Mouse (Mus musculus): Measurements from ENCODE around the gene Gm973. TPM values are rescaled to one million over a fixed set of nuclear protein-coding genes. Genes with fewer than 3 reads are reported as not detected.
A peak's percentile ranks its signal among the peaks of the same experiment; 100 is the strongest.

Gm973 gene
- polyA plus RNA-seq, 1 experiment from 2014 or later, result 0.72 TPM

DNA sequence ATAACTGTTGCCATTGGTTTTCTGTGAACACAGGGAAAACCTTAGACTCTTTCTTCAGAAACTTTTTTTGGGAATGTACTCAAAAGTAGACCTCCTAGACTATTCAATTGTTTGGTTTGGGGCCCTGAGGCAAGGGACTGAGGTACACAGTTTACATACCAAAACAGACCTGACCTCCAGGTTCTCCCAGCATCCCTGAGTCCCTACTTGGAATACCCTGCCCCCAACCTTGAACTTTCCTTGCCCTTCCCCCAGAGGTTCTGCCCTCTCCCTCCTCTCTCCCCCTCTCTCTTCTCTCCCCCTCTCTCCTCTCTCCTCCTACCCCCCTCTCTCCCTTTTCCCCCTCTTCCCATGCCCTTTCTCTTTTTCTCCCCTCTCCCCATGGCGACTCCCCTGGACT lies 6.4 kb downstream of the Gm973 start:
- Histone ChIP-seq H3K9me3 (ENCODE audit: control insufficient read depth) (0 out of 2 replicates have a peak, but pooled peaks cover 4% of the 10 kb centered on the region), H3K4me3 (ENCODE audit: low read depth, low read length) (no peak overlapping the region), H3K9ac (ENCODE audit: low read depth, low read length) (no peak overlapping the region), H3K4me1 (replicated peaks; ENCODE audit: control insufficient read depth, insufficient read depth, low read length) (peaks cover 9% of the 10 kb centered on the region), H3K27ac (ENCODE audit: low read depth, low read length) (no peak overlapping the region), H3K36me3 (ENCODE audit: control insufficient read depth, insufficient read depth) (no peaks in the 10 kb centered on the region; the same call in 1 of the 2 replicates), H3K27me3 (replicated peaks; ENCODE audit: control insufficient read depth, insufficient read depth, low read length) (no peaks in the 10 kb centered on the region), H3K4me2 (replicated peaks; ENCODE audit: low read depth) (no peak overlapping the region)
- no peak for TF ChIP-seq CTCF (IDR thresholded peaks at IDR 0.05; ENCODE audit: low read depth)
- 71% methylated on average over 1 of the region's 1 CpGs for WGBS
- no peak for ATAC-seq

DNA sequence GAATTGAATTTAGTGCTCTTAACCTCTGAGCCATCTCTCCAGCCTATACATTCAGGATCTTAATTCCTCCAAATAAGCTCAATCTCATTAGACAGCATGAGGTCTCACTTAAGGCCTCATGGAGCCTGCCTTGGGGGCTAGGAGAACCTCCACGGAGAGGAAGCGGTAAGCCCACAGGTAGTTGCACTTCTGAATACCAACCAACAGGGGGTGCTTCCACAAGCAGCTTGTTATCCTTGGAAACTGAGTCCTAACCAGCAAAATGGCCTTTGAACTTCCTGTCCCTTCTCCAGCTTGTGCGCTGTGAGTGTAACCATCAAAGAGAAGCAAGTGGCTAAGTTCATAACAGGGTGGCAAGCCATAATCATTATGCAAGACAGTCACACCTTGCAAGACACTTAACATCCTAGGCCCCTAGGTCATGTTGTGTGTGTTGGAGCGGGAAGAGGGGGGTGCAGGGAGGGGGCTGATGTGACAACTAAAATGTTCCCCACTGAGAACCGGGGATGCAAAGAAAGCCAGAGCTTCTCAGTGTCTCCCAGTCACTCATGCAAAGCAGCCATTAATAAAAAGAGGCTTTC lies 7.4 kb downstream of the Gm973 start:
- TF ChIP-seq CTCF (IDR thresholded peaks at IDR 0.05; ENCODE audit: low read depth), result peak; percentile 58
- no peaks in the 10 kb centered on the region for H3K27me3 ChIP-seq (replicated peaks; ENCODE audit: control insufficient read depth, insufficient read depth, low read length)
- peaks cover 9% of the 10 kb centered on the region for H3K4me1 ChIP-seq (replicated peaks; ENCODE audit: control insufficient read depth, insufficient read depth, low read length)
- 70% methylated on average over 5 of the region's 5 CpGs for WGBS
- no peak for ATAC-seq
- no peak overlapping the region for H3K4me2 ChIP-seq (replicated peaks; ENCODE audit: low read depth)
- no peaks in the 10 kb centered on the region; the same call in 1 of the 2 replicates for H3K36me3 ChIP-seq (ENCODE audit: control insufficient read depth, insufficient read depth)
- H3K4me3 ChIP-seq (ENCODE audit: low read depth, low read length), result no peak overlapping the region
- no peak overlapping the region for H3K27ac ChIP-seq (ENCODE audit: low read depth, low read length)
- H3K9me3 ChIP-seq (ENCODE audit: control insufficient read depth), result 0 out of 2 replicates have a peak, but pooled peaks cover 4% of the 10 kb centered on the region
- H3K9ac ChIP-seq (ENCODE audit: low read depth, low read length), result no peak overlapping the region

DNA sequence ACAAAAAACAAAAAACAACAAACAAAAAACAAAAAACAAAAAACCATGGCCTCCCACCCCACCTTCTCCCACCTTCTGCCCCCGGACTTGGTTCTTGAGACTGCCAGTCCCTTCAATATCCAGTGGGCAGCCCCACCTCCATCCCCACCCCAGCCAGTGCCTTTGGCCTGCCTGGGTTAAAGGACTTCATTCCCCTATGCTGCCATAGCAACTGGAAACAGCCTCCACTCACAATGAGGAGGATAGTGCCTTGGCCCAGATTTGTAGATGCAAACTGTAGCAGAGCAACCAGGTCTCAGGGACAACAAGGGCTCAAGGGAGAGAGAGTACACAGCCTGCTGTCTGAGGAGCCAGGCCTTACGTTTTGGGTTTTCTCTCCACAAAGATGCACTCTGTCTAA lies 8.0 kb downstream of the Gm973 start:
- Histone ChIP-seq H3K4me3 (ENCODE audit: low read depth, low read length) (no peak overlapping the region), H3K36me3 (ENCODE audit: control insufficient read depth, insufficient read depth) (no peaks in the 10 kb centered on the region; the same call in 1 of the 2 replicates), H3K27ac (ENCODE audit: low read depth, low read length) (no peak overlapping the region), H3K4me2 (replicated peaks; ENCODE audit: low read depth) (no peak overlapping the region), H3K4me1 (replicated peaks; ENCODE audit: control insufficient read depth, insufficient read depth, low read length) (peaks cover 9% of the 10 kb centered on the region), H3K9me3 (ENCODE audit: control insufficient read depth) (0 out of 2 replicates have a peak, but pooled peaks cover 4% of the 10 kb centered on the region), H3K27me3 (replicated peaks; ENCODE audit: control insufficient read depth, insufficient read depth, low read length) (no peaks in the 10 kb centered on the region), H3K9ac (ENCODE audit: low read depth, low read length) (no peak overlapping the region)
- WGBS, result 83% methylated on average over 2 of the region's 2 CpGs
- no peak for TF ChIP-seq CTCF (IDR thresholded peaks at IDR 0.05; ENCODE audit: low read depth)
- ATAC-seq, result no peak

DNA sequence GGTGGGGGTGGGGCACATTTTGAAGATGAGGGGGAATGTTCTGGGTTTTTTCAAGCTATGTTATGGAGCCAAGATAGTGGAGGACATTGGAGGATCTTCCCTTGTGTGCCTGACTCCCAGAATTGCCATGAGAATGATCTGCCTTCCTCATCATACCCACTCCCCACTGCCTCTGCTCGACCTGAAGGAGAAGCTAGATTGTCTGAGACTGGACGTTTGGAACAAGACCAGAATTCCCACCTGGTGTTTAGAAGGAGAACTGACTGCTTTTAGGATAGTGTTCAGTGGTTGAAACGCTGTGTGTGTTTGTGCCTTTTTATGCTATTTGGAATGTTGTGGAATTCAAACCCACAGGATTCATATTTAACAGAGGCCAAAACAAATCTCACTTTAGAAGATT lies 8.7 kb downstream of the Gm973 start:
- TF ChIP-seq CTCF (IDR thresholded peaks at IDR 0.05; ENCODE audit: low read depth), result peak; percentile 22; the same call in 1 of the 2 replicates
- ATAC-seq, result no peak
- no peaks in the 10 kb centered on the region; the same call in 1 of the 2 replicates for H3K36me3 ChIP-seq (ENCODE audit: control insufficient read depth, insufficient read depth)
- H3K4me2 ChIP-seq (replicated peaks; ENCODE audit: low read depth), result no peak overlapping the region
- WGBS, result 68% methylated on average over 3 of the region's 3 CpGs
- H3K9ac ChIP-seq (ENCODE audit: low read depth, low read length), result no peak overlapping the region
- peaks cover 9% of the 10 kb centered on the region for H3K4me1 ChIP-seq (replicated peaks; ENCODE audit: control insufficient read depth, insufficient read depth, low read length)
- H3K27me3 ChIP-seq (replicated peaks; ENCODE audit: control insufficient read depth, insufficient read depth, low read length), result no peaks in the 10 kb centered on the region
- no peak overlapping the region for H3K4me3 ChIP-seq (ENCODE audit: low read depth, low read length)
- no peak overlapping the region for H3K27ac ChIP-seq (ENCODE audit: low read depth, low read length)
- 0 out of 2 replicates have a peak, but pooled peaks cover 4% of the 10 kb centered on the region for H3K9me3 ChIP-seq (ENCODE audit: control insufficient read depth)

DNA sequence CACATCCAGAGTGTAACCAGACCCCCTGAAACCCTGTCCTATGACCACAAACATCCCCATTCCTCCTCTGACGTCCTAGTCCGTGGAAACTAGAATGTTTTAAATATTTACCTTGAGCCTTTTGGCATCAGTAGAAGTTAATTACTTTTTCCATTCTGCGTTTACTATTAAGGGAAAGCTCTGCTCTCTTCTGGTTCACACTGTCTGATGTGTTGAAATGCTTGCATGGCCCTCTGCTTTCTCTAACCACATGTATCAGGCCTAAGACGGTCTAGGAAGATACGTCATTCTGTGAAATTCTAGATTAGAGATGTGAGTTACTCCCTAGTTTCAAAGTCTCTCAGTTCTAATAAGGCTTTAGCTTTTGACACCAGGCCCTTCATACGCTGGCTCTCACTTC lies 11.2 kb downstream of the Gm973 start:
- Histone ChIP-seq H3K9me3 (ENCODE audit: control insufficient read depth) (0 out of 2 replicates have a peak, but pooled peaks cover 4% of the 10 kb centered on the region), H3K27ac (ENCODE audit: low read depth, low read length) (peak overlapping the region; percentile 46; the same call in 1 of the 2 replicates), H3K9ac (ENCODE audit: low read depth, low read length) (no peak overlapping the region), H3K4me1 (replicated peaks; ENCODE audit: control insufficient read depth, insufficient read depth, low read length) (no peaks in the 10 kb centered on the region), H3K4me3 (ENCODE audit: low read depth, low read length) (no peak overlapping the region), H3K4me2 (replicated peaks; ENCODE audit: low read depth) (no peak overlapping the region), H3K36me3 (ENCODE audit: control insufficient read depth, insufficient read depth) (no peaks in the 10 kb centered on the region; the same call in 1 of the 2 replicates), H3K27me3 (replicated peaks; ENCODE audit: control insufficient read depth, insufficient read depth, low read length) (no peaks in the 10 kb centered on the region)
- no peak for ATAC-seq
- 73% methylated on average over 6 of the region's 6 CpGs for WGBS
- TF ChIP-seq CTCF (IDR thresholded peaks at IDR 0.05; ENCODE audit: low read depth), result no peak

DNA sequence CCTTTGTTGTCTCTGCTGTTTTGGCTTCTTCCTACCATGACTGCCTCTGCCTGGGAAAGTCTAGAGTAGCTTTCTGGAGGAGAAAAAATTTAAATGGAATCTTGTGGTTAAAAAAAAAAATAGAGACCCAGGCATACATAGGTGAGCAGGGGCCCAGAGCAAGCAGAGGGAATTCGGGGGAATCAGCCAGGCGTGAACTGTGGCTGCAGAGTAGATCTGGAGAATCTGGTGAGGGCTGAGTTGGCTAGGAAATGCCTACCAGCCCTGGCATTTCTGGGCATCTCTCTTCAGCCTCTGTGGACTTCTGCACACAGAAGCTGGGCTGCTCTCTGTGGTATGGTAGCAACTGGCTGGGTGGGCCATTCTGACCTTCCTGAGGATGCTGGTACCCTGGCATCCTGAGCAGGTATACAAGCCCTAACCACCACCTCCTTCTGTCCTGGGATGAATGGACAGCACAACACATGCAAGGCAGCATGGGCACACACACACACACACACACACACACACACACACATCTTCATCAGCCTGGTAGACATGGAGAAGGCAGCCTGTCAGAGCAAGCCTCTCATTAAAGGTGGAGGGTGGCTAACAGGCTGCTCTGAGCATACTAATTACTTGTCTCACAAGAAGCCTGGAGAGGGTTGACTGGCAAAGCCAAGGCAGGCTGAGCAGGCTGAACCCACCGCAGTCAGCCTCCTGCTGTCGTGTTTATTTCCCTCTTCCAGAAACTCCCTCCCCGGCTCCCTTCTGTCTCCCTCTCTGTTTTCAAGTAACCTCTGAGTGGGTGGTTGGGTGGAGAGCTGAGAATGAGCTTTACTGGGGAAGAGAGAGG lies 19.1 kb downstream of the Gm973 start:
- WGBS, result 62% methylated on average over 5 of the region's 5 CpGs
- no peak overlapping the region for H3K27ac ChIP-seq (ENCODE audit: low read depth, low read length)

More for the DNA sequence above, 19.1 kb downstream of the Gm973 start:
- no peak overlapping the region for H3K4me3 ChIP-seq (ENCODE audit: low read depth, low read length)
- H3K9me3 ChIP-seq (ENCODE audit: control insufficient read depth), result no peaks in the 10 kb centered on the region
- H3K36me3 ChIP-seq (ENCODE audit: control insufficient read depth, insufficient read depth), result no peaks in the 10 kb centered on the region
- TF ChIP-seq CTCF (IDR thresholded peaks at IDR 0.05; ENCODE audit: low read depth), result no peak
- no peaks in the 10 kb centered on the region for H3K4me1 ChIP-seq (replicated peaks; ENCODE audit: control insufficient read depth, insufficient read depth, low read length)
- H3K27me3 ChIP-seq (replicated peaks; ENCODE audit: control insufficient read depth, insufficient read depth, low read length), result no peaks in the 10 kb centered on the region
- no peak overlapping the region for H3K9ac ChIP-seq (ENCODE audit: low read depth, low read length)
- no peak for ATAC-seq
- no peak overlapping the region for H3K4me2 ChIP-seq (replicated peaks; ENCODE audit: low read depth)

Measured in intestine, postnatal 0 days (tissue).